Mouse (Mus musculus): ENCODE data around the gene 2810408A11Rik. TPM values are rescaled to one million over a fixed set of nuclear protein-coding genes. Genes with fewer than 3 reads are reported as not detected.
A peak's percentile ranks its signal among the peaks of the same experiment; 100 is the strongest.
"Not testable (repeated sequence)": the region's sequence is repeated elsewhere in the genome, so short reads cannot be mapped to it uniquely, and the experiment has no call there.

The 2810408A11Rik gene
- polyA plus RNA-seq, 1 experiment from 2014 or later, result 4.5 TPM

DNA sequence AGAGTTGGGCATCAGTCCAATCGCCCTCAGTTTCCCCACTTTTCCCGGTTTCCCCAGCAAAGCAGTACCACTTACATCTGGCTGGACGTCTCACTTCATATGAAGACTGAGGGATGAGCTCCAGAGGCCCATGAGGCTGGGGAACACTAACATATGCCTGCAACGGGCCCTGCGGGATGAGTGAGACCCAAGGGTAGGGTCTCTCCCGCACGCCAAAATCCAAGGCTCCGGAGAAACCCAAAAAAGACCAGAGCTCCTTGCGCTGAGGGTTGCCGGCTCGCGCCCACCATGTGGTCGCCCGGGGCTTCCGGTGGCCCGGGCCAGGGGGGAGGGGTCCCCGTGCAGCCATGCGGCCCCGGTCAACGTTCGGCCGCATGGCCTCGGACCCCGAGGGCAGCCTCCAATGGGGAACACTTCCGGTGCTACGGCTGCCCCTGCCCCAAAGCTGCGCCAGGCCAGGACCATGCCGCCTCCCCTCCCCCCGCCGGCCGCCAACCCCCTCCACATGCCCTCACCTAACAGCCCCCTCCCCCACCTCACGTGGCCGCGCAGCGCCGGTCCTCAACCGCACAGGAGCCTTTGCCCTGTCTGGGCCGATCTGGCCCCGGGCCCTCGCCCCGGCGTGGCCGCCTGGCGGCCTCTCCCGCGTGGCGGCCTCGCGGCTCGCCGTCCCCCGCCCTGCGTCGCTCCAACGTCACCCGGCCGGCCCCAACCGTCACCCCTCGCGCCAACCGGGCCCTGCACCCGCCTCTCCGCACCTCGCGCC, 19.7 kb upstream of the 2810408A11Rik start:
- H3K9me3 ChIP-seq (ENCODE audit: control insufficient read depth, low read length), result no peaks in the 10 kb centered on the region
- H3K36me3 ChIP-seq (ENCODE audit: control insufficient read depth, insufficient read depth, low read length), result peaks cover 40% of the 10 kb centered on the region
- under 1% methylated on average over 64 of the region's 65 CpGs for WGBS

GRCm38 (mm10) chr11:69919661-69920265, 19.0 kb upstream of the 2810408A11Rik start:
- Histone ChIP-seq H3K36me3 (ENCODE audit: control insufficient read depth, insufficient read depth, low read length) (peaks cover 47% of the 10 kb centered on the region), H3K4me2 (ENCODE audit: low read length) (peak overlapping the region; percentile 98), H3K27me3 (ENCODE audit: control insufficient read depth, insufficient read depth, low read length) (no peaks in the 10 kb centered on the region), H3K9ac (ENCODE audit: low read length) (peak overlapping the region; percentile 95), H3K9me3 (ENCODE audit: control insufficient read depth, low read length) (no peaks in the 10 kb centered on the region), H3K27ac (replicated peaks in 1 of 2; ENCODE audit: control insufficient read depth in 1 of 2, insufficient read depth in 1 of 2, low read depth in 2 of 2, low read length in 2 of 2) (peak overlapping the region; percentile 94 to 96), H3K4me1 (ENCODE audit: control insufficient read depth in 2 of 2, insufficient read depth in 2 of 2, low read length in 2 of 2) (peaks cover 11 to 28% of the 10 kb centered on the region in 2 experiments), H3K4me3 (ENCODE audit: control insufficient read depth in 1 of 2, insufficient read depth in 1 of 2, low read depth in 1 of 2, low read length in 2 of 2) (peak overlapping the region; percentile 82 to 93)
- 0% methylated on average over 17 of the region's 17 CpGs for WGBS
- no peak for ATAC-seq (ENCODE audit: insufficient number of reproducible peaks, insufficient read depth, low FRiP score, low read depth)

More for the DNA sequence above, 19.7 kb upstream of the 2810408A11Rik start:
- Histone ChIP-seq H3K27me3 (ENCODE audit: control insufficient read depth, insufficient read depth, low read length) (no peaks in the 10 kb centered on the region), H3K4me1 (ENCODE audit: control insufficient read depth in 2 of 2, insufficient read depth in 2 of 2, low read length in 2 of 2) (peaks cover 7 to 22% of the 10 kb centered on the region in 2 experiments), H3K4me2 (ENCODE audit: low read length) (peak overlapping the region; percentile 98), H3K9ac (ENCODE audit: low read length) (peak overlapping the region; percentile 95), H3K27ac (replicated peaks in 1 of 2; ENCODE audit: control insufficient read depth in 1 of 2, insufficient read depth in 1 of 2, low read depth in 2 of 2, low read length in 2 of 2) (peak overlapping the region; percentile 94 to 96), H3K4me3 (ENCODE audit: control insufficient read depth in 1 of 2, insufficient read depth in 1 of 2, low read depth in 1 of 2, low read length in 2 of 2) (peak overlapping the region; percentile 82 to 93)
- peak; percentile 8 for ATAC-seq (ENCODE audit: insufficient number of reproducible peaks, insufficient read depth, low FRiP score, low read depth)

- H3K36me3 ChIP-seq (ENCODE audit: control insufficient read depth, insufficient read depth, low read length), result peaks cover 48% of the 10 kb centered on the region
- peaks cover 13 to 33% of the 10 kb centered on the region in 2 experiments for H3K4me1 ChIP-seq (ENCODE audit: control insufficient read depth in 2 of 2, insufficient read depth in 2 of 2, low read length in 2 of 2)
- peak overlapping the region in 1 of 2 experiments; percentile 94; a peak in 2 of 4 replicates for H3K27ac ChIP-seq (replicated peaks in 1 of 2; ENCODE audit: control insufficient read depth in 1 of 2, insufficient read depth in 1 of 2, low read depth in 2 of 2, low read length in 2 of 2)
- H3K4me3 ChIP-seq (ENCODE audit: control insufficient read depth in 1 of 2, insufficient read depth in 1 of 2, low read depth in 1 of 2, low read length in 2 of 2), result peak overlapping the region; percentile 82 to 93; a peak in 3 of 4 replicates
- H3K9ac ChIP-seq (ENCODE audit: low read length), result peak overlapping the region; percentile 95
- no peaks in the 10 kb centered on the region for H3K9me3 ChIP-seq (ENCODE audit: control insufficient read depth, low read length)
- peak overlapping the region; percentile 98 for H3K4me2 ChIP-seq (ENCODE audit: low read length)
- WGBS, result 81% methylated on average over 9 of the region's 9 CpGs
- no peak for ATAC-seq (ENCODE audit: insufficient number of reproducible peaks, insufficient read depth, low FRiP score, low read depth)
- no peaks in the 10 kb centered on the region for H3K27me3 ChIP-seq (ENCODE audit: control insufficient read depth, insufficient read depth, low read length)
Measured at GRCm38 (mm10) chr11:69919053-69919452, 18.3 kb upstream of the 2810408A11Rik start.

GRCm38 (mm10) chr11:69918118-69918517, 17.3 kb upstream of the 2810408A11Rik start:
- peaks cover 51% of the 10 kb centered on the region for H3K36me3 ChIP-seq (ENCODE audit: control insufficient read depth, insufficient read depth, low read length)
- no peaks in the 10 kb centered on the region for H3K9me3 ChIP-seq (ENCODE audit: control insufficient read depth, low read length)
- ATAC-seq (ENCODE audit: insufficient number of reproducible peaks, insufficient read depth, low FRiP score, low read depth), result no peak
- WGBS, result 81% methylated on average over 5 of the region's 5 CpGs
- no peak overlapping the region for H3K9ac ChIP-seq (ENCODE audit: low read length)
- peaks cover 17 to 36% of the 10 kb centered on the region in 2 experiments for H3K4me1 ChIP-seq (ENCODE audit: control insufficient read depth in 2 of 2, insufficient read depth in 2 of 2, low read length in 2 of 2)
- H3K27ac ChIP-seq (replicated peaks in 1 of 2; ENCODE audit: control insufficient read depth in 1 of 2, insufficient read depth in 1 of 2, low read depth in 2 of 2, low read length in 2 of 2), result no peak overlapping the region
- no peak overlapping the region for H3K4me3 ChIP-seq (ENCODE audit: control insufficient read depth in 1 of 2, insufficient read depth in 1 of 2, low read depth in 1 of 2, low read length in 2 of 2)
- H3K27me3 ChIP-seq (ENCODE audit: control insufficient read depth, insufficient read depth, low read length), result no peaks in the 10 kb centered on the region
- no peak overlapping the region for H3K4me2 ChIP-seq (ENCODE audit: low read length)

DNA sequence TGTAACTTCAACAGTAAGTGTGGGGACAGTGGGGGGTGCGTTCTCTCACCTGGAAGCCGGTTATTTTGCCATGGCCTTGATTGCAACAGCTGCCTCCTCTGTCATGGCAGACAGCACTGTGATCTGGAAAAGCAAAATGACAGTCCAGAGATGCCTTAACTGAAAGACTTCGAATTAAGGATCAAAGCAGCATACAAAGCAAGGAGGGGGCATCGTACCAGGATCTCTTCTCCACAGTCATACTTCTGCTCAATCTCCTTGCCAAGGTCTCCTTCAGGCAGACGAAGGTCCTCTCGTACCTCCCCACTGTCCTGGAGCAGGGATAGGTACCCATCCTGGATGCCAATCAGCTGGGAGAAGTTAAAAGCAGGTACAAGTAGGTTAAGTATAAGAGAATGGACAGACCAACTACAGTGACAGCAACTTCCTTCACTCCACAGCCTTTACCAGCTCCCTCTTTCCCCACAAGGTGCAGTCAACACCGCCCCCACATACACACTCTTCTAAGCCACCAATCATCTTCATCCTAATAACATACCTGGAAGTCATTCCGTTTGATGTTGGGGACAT, 16.7 kb upstream of the 2810408A11Rik start:
- no peak overlapping the region for H3K9ac ChIP-seq (ENCODE audit: low read length)
- H3K36me3 ChIP-seq (ENCODE audit: control insufficient read depth, insufficient read depth, low read length), result peaks cover 57% of the 10 kb centered on the region
- no peak overlapping the region for H3K4me2 ChIP-seq (ENCODE audit: low read length)
- WGBS, result 80% methylated on average over 8 of the region's 8 CpGs
- H3K27ac ChIP-seq (replicated peaks in 1 of 2; ENCODE audit: control insufficient read depth in 1 of 2, insufficient read depth in 1 of 2, low read depth in 2 of 2, low read length in 2 of 2), result no peak overlapping the region
- no peaks in the 10 kb centered on the region for H3K27me3 ChIP-seq (ENCODE audit: control insufficient read depth, insufficient read depth, low read length)
- peaks cover 18 to 33% of the 10 kb centered on the region in 2 experiments for H3K4me1 ChIP-seq (ENCODE audit: control insufficient read depth in 2 of 2, insufficient read depth in 2 of 2, low read length in 2 of 2)
- H3K4me3 ChIP-seq (ENCODE audit: control insufficient read depth in 1 of 2, insufficient read depth in 1 of 2, low read depth in 1 of 2, low read length in 2 of 2), result no peak overlapping the region
- H3K9me3 ChIP-seq (ENCODE audit: control insufficient read depth, low read length), result no peaks in the 10 kb centered on the region
- no peak for ATAC-seq (ENCODE audit: insufficient number of reproducible peaks, insufficient read depth, low FRiP score, low read depth)

GRCm38 (mm10) chr11:69916652-69917378, 16.0 kb upstream of the 2810408A11Rik start:
- not testable (repeated sequence) for H3K27me3 ChIP-seq (ENCODE audit: control insufficient read depth, insufficient read depth, low read length); H3K4me2 ChIP-seq (ENCODE audit: low read length); ATAC-seq (ENCODE audit: insufficient number of reproducible peaks, insufficient read depth, low FRiP score, low read depth); H3K9ac ChIP-seq (ENCODE audit: low read length); H3K9me3 ChIP-seq (ENCODE audit: control insufficient read depth, low read length); H3K27ac ChIP-seq (replicated peaks in 1 of 2; ENCODE audit: control insufficient read depth in 1 of 2, insufficient read depth in 1 of 2, low read depth in 2 of 2, low read length in 2 of 2); H3K4me3 ChIP-seq (ENCODE audit: control insufficient read depth in 1 of 2, insufficient read depth in 1 of 2, low read depth in 1 of 2, low read length in 2 of 2)
- Histone ChIP-seq H3K36me3 (ENCODE audit: control insufficient read depth, insufficient read depth, low read length) (peaks cover 64% of the 10 kb centered on the region), H3K4me1 (ENCODE audit: control insufficient read depth in 2 of 2, insufficient read depth in 2 of 2, low read length in 2 of 2) (peaks cover 18 to 30% of the 10 kb centered on the region in 2 experiments)
- 64% methylated on average over 7 of the region's 7 CpGs for WGBS

All from heart, embryonic 14.5 days (tissue).